Mouse (Mus musculus): ENCODE results near the gene Lamc3. TPM values are rescaled to one million over a fixed set of nuclear protein-coding genes. Genes with fewer than 3 reads are reported as not detected.

Lamc3 gene
- total and polyA plus RNA-seq, 3 experiments, result 0.36 to 2.3 (median 0.57) TPM

DNA sequence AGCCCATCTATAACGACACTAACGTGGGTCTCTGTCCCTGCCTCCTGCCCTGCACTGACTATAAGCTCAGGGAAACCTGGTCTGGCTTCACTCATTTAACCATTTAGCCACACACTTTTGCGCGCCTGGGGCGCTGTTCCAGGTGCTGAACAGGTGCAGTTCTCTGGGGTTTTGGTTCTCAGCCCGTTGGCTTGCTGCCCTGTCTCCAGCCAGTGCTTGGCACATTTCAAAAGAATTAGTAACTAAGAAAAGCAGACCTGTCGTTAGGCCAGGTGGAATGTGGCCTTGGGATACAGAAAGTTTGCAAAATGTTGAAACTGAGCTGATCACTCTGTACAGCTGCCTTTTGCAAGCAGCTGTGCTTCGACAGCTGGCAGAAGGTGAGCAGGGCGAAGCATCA lies 37.7 kb downstream of the Lamc3 start:
- 35% methylated on average over 9 of the region's 9 CpGs for WGBS

DNA sequence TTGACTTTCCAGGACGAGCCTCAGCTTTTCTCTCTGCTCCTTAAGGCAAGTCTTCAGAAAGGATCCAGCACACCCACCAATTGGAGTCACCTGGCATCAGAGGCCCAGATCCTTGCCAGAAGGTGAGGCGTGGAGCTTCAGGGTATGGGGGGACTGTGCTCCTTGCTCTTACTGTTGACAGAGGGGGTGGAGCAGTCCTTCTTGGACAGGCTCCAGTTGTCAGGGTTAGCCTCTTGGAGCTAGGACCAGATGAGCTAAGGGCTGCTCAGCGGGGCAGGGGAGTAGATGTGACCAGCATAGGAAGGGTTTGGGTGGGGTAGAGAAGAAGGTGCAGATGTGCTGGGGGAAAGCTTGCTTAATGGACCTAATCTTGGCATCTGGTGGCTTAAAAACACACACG lies 38.8 kb downstream of the Lamc3 start:
- no peaks in the 10 kb centered on the region for H3K36me3 ChIP-seq (ENCODE audit: control insufficient read depth, insufficient read depth, low read length)
- no peaks in the 10 kb centered on the region for H3K79me2 ChIP-seq (replicated peaks; ENCODE audit: control insufficient read depth, insufficient read depth, low read length)
- intact Hi-C loops (cut with DNase I), result no loop called here
- H3K4me1 ChIP-seq (ENCODE audit: control insufficient read depth, insufficient read depth, low read length), result no peaks in the 10 kb centered on the region
- no peak for DNase-seq
- H3K27me3 ChIP-seq (ENCODE audit: control insufficient read depth, insufficient read depth, low read length), result no peaks in the 10 kb centered on the region
- H3K4me3 ChIP-seq, result no peak overlapping the region
- no peak overlapping the region for H3K9ac ChIP-seq (ENCODE audit: low read depth, low read length)
- 55% methylated on average over 4 of the region's 4 CpGs for WGBS
- H3K27ac ChIP-seq, result no peak overlapping the region
- TF ChIP-seq CTCF (IDR thresholded peaks at IDR 0.05), result no peak
- TF ChIP-seq EP300 (IDR thresholded peaks at IDR 0.05; ENCODE audit: insufficient read depth, low read depth, low read length), result no peak

More for the DNA sequence above, 37.7 kb downstream of the Lamc3 start:
- Histone ChIP-seq H3K27ac (no peak overlapping the region), H3K9ac (ENCODE audit: low read depth, low read length) (no peak overlapping the region), H3K4me3 (no peak overlapping the region), H3K27me3 (ENCODE audit: control insufficient read depth, insufficient read depth, low read length) (no peaks in the 10 kb centered on the region), H3K4me1 (ENCODE audit: control insufficient read depth, insufficient read depth, low read length) (no peaks in the 10 kb centered on the region), H3K79me2 (replicated peaks; ENCODE audit: control insufficient read depth, insufficient read depth, low read length) (no peaks in the 10 kb centered on the region), H3K36me3 (ENCODE audit: control insufficient read depth, insufficient read depth, low read length) (no peaks in the 10 kb centered on the region)
- DNase-seq, result no peak
- intact Hi-C loops (cut with DNase I), result no loop called here
- no peak for TF ChIP-seq POLR2A (IDR thresholded peaks at IDR 0.05; ENCODE audit: insufficient read depth, low read depth, low read length)
- TF ChIP-seq CTCF (IDR thresholded peaks at IDR 0.05), result no peak
- no peak for TF ChIP-seq EP300 (IDR thresholded peaks at IDR 0.05; ENCODE audit: insufficient read depth, low read depth, low read length)

GRCm38 (mm10) chr2:31929664-31930063 lies 42.6 kb downstream of the Lamc3 start:
- Histone ChIP-seq H3K4me1 (ENCODE audit: control insufficient read depth, insufficient read depth, low read length) (no peaks in the 10 kb centered on the region), H3K36me3 (ENCODE audit: control insufficient read depth, insufficient read depth, low read length) (no peaks in the 10 kb centered on the region), H3K27ac (no peak overlapping the region), H3K4me3 (no peak overlapping the region), H3K27me3 (ENCODE audit: control insufficient read depth, insufficient read depth, low read length) (no peaks in the 10 kb centered on the region), H3K79me2 (replicated peaks; ENCODE audit: control insufficient read depth, insufficient read depth, low read length) (no peaks in the 10 kb centered on the region), H3K9ac (ENCODE audit: low read depth, low read length) (no peak overlapping the region)
- TF ChIP-seq POLR2A (IDR thresholded peaks at IDR 0.05; ENCODE audit: insufficient read depth, low read depth, low read length) (no peak), EP300 (IDR thresholded peaks at IDR 0.05; ENCODE audit: insufficient read depth, low read depth, low read length) (no peak), CTCF (IDR thresholded peaks at IDR 0.05) (no peak)
- no peak for DNase-seq
- 68% methylated on average over 3 of the region's 3 CpGs for WGBS
- intact Hi-C loops (cut with DNase I), result no loop called here

DNA sequence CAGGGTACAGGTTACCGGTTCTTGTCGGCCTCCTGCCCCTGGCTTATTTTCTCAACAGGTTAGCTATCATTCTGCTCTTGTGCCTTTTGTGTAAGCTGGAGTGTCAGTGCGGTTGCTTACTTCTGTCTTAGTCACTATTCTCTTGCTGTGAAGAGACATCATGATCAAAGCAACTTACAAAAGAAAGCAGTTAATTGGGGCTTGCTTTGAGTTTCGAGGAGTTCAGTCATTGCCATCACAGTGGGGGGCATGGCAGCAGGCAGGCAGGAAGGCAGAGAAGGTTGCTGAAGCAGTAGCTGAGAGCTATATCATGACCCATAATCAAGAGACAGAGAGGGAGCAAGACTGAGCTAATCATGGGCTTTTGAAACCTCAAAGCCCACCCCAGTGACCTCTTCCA lies 47.5 kb downstream of the Lamc3 start:
- 62% methylated on average over 4 of the region's 4 CpGs for WGBS
- TF ChIP-seq CTCF (IDR thresholded peaks at IDR 0.05), result no peak
- no peak for TF ChIP-seq POLR2A (IDR thresholded peaks at IDR 0.05; ENCODE audit: insufficient read depth, low read depth, low read length)
- no peaks in the 10 kb centered on the region for H3K27me3 ChIP-seq (ENCODE audit: control insufficient read depth, insufficient read depth, low read length)
- no peaks in the 10 kb centered on the region for H3K79me2 ChIP-seq (replicated peaks; ENCODE audit: control insufficient read depth, insufficient read depth, low read length)
- no peaks in the 10 kb centered on the region for H3K4me1 ChIP-seq (ENCODE audit: control insufficient read depth, insufficient read depth, low read length)
- intact Hi-C loops (cut with DNase I), result no loop called here
- H3K4me3 ChIP-seq, result no peak overlapping the region
- DNase-seq, result no peak
- H3K9ac ChIP-seq (ENCODE audit: low read depth, low read length), result no peak overlapping the region
- H3K27ac ChIP-seq, result no peak overlapping the region
- H3K36me3 ChIP-seq (ENCODE audit: control insufficient read depth, insufficient read depth, low read length), result no peaks in the 10 kb centered on the region

- H3K27ac ChIP-seq, result no peak overlapping the region
- no peaks in the 10 kb centered on the region for H3K79me2 ChIP-seq (replicated peaks; ENCODE audit: control insufficient read depth, insufficient read depth, low read length)
- no peak for TF ChIP-seq POLR2A (IDR thresholded peaks at IDR 0.05; ENCODE audit: insufficient read depth, low read depth, low read length)
- no peak for TF ChIP-seq CTCF (IDR thresholded peaks at IDR 0.05)
- TF ChIP-seq EP300 (IDR thresholded peaks at IDR 0.05; ENCODE audit: insufficient read depth, low read depth, low read length), result no peak
- intact Hi-C loops (cut with DNase I), result no loop called here
- no peak overlapping the region for H3K4me3 ChIP-seq
- no peak for DNase-seq
- no peaks in the 10 kb centered on the region for H3K36me3 ChIP-seq (ENCODE audit: control insufficient read depth, insufficient read depth, low read length)
- H3K9ac ChIP-seq (ENCODE audit: low read depth, low read length), result no peak overlapping the region
- no peaks in the 10 kb centered on the region for H3K4me1 ChIP-seq (ENCODE audit: control insufficient read depth, insufficient read depth, low read length)
- no peaks in the 10 kb centered on the region for H3K27me3 ChIP-seq (ENCODE audit: control insufficient read depth, insufficient read depth, low read length)
- WGBS, result 26% methylated on average over 4 of the region's 4 CpGs
These were observed 48.0 kb downstream of the Lamc3 start for GRCm38 (mm10) chr2:31935054-31935453.

GRCm38 (mm10) chr2:31938298-31938697 lies 51.2 kb downstream of the Lamc3 start:
- Histone ChIP-seq H3K27ac (no peak overlapping the region), H3K36me3 (ENCODE audit: control insufficient read depth, insufficient read depth, low read length) (no peaks in the 10 kb centered on the region), H3K9ac (ENCODE audit: low read depth, low read length) (no peak overlapping the region), H3K4me1 (ENCODE audit: control insufficient read depth, insufficient read depth, low read length) (no peaks in the 10 kb centered on the region), H3K79me2 (replicated peaks; ENCODE audit: control insufficient read depth, insufficient read depth, low read length) (no peaks in the 10 kb centered on the region), H3K27me3 (ENCODE audit: control insufficient read depth, insufficient read depth, low read length) (no peaks in the 10 kb centered on the region), H3K4me3 (no peak overlapping the region)
- WGBS, result 85% methylated on average over 1 of the region's 1 CpGs
- TF ChIP-seq POLR2A (IDR thresholded peaks at IDR 0.05; ENCODE audit: insufficient read depth, low read depth, low read length) (no peak), EP300 (IDR thresholded peaks at IDR 0.05; ENCODE audit: insufficient read depth, low read depth, low read length) (no peak), CTCF (IDR thresholded peaks at IDR 0.05) (no peak)
- intact Hi-C loops (cut with DNase I), result no loop called here
- no peak for DNase-seq

Data from heart, adult 2 months (tissue).